Mouse (Mus musculus): ENCODE measurements around the gene Nhsl2. TPM values are rescaled to one million over a fixed set of nuclear protein-coding genes. Genes with fewer than 3 reads are reported as not detected.

The Nhsl2 gene
- polyA plus RNA-seq, 1 experiment, result 1.8 TPM

DNA sequence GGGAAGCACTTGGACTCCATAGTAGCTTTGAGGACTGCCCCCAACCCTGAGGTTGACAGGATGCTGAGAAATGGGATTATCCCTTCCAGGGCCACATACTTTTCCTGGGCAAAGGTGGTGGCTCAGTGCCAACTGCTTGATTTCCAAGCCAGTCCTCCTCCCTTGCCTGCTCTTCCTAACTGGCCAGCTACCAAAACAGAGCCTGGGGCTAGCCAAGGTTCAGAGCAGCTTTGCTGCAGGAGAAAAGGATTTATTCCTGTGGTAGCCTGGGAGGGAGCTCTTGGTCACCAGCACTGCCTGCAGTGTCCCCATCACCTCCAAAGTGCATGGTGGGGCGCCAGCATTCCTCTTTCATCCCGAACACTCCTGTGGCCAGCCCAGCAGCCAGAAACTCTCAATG lies 188.3 kb downstream of the Nhsl2 start:
- no peak overlapping the region for H3K27ac ChIP-seq (ENCODE audit: insufficient read depth, low read depth, low read length)
- TF ChIP-seq CTCF (IDR thresholded peaks at IDR 0.05; ENCODE audit: extremely low read depth, insufficient read length, insufficient replicate concordance, low read depth, low read length), result no peak
- TF ChIP-seq POLR2A (IDR thresholded peaks at IDR 0.05; ENCODE audit: low read depth, low read length), result no peak
- no peak overlapping the region for H3K4me3 ChIP-seq (ENCODE audit: low read depth, low read length)
- H3K27me3 ChIP-seq (ENCODE audit: control insufficient read depth, insufficient read depth, low read length), result no peaks in the 10 kb centered on the region
- WGBS, result 85% methylated on average over 2 of the region's 2 CpGs
- peaks cover 2% of the 10 kb centered on the region; the same call in 1 of the 2 replicates for H3K4me1 ChIP-seq (ENCODE audit: control insufficient read depth, insufficient read depth, insufficient read length, low read length)
- no peaks in the 10 kb centered on the region for H3K36me3 ChIP-seq (ENCODE audit: control insufficient read depth, insufficient read depth, low read length)

DNA sequence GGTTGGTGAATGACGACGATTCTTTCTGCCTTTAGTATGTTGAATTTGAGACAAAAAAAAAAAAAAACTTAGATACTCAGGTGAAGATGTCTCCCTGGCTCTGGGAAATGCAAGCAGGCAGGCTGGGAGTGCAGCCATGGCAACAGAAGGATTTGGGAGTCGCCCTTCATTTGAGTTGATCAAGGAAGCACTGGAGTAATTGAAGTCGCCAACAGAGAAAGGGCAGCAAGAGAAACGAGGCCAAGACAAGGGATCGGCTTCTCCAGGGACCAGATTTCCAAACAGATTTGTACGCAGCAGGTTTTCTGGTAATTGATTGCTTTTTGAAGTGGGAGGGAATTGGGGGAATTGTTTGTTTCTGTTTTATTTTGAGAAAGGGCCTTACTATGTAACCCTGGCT lies 192.4 kb downstream of the Nhsl2 start:
- H3K27me3 ChIP-seq (ENCODE audit: control insufficient read depth, insufficient read depth, low read length), result no peaks in the 10 kb centered on the region
- no peak overlapping the region for H3K27ac ChIP-seq (ENCODE audit: insufficient read depth, low read depth, low read length)
- peaks cover 2% of the 10 kb centered on the region; the same call in 1 of the 2 replicates for H3K4me1 ChIP-seq (ENCODE audit: control insufficient read depth, insufficient read depth, insufficient read length, low read length)
- WGBS, result 57% methylated on average over 7 of the region's 7 CpGs
- no peaks in the 10 kb centered on the region for H3K36me3 ChIP-seq (ENCODE audit: control insufficient read depth, insufficient read depth, low read length)
- TF ChIP-seq POLR2A (IDR thresholded peaks at IDR 0.05; ENCODE audit: low read depth, low read length) (no peak), CTCF (IDR thresholded peaks at IDR 0.05; ENCODE audit: extremely low read depth, insufficient read length, insufficient replicate concordance, low read depth, low read length) (no peak)
- no peak overlapping the region for H3K4me3 ChIP-seq (ENCODE audit: low read depth, low read length)

- no peaks in the 10 kb centered on the region for H3K36me3 ChIP-seq (ENCODE audit: control insufficient read depth, insufficient read depth, low read length)
- H3K27ac ChIP-seq (ENCODE audit: insufficient read depth, low read depth, low read length), result no peak overlapping the region
- no peaks in the 10 kb centered on the region for H3K4me1 ChIP-seq (ENCODE audit: control insufficient read depth, insufficient read depth, insufficient read length, low read length)
- H3K27me3 ChIP-seq (ENCODE audit: control insufficient read depth, insufficient read depth, low read length), result no peaks in the 10 kb centered on the region
- 75% methylated on average over 4 of the region's 4 CpGs for WGBS
- H3K4me3 ChIP-seq (ENCODE audit: low read depth, low read length), result no peak overlapping the region
- TF ChIP-seq POLR2A (IDR thresholded peaks at IDR 0.05; ENCODE audit: low read depth, low read length), result no peak
- no peak for TF ChIP-seq CTCF (IDR thresholded peaks at IDR 0.05; ENCODE audit: extremely low read depth, insufficient read length, insufficient replicate concordance, low read depth, low read length)
Measured at GRCm38 (mm10) chrX:102042386-102042785, 193.2 kb downstream of the Nhsl2 start.

DNA sequence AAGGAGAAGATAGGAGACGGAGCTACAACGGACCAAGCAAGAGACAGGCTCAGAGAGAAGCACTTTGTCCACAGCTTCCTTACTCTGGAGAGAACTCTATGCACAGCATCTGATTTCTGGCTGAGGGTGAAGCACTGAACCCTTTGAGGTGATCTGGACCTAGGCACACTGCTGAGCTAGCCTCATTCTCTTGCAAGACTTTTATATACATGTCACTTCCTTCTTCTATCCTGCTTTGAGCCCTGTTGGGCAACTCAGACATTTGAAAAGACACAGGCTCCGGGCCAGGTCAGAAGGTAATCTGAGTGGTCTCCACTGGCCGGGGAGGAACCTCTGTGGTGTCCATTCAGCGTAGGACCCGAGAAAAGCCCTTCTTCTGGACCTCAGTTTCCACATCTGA lies 201.4 kb downstream of the Nhsl2 start:
- TF ChIP-seq CTCF (IDR thresholded peaks at IDR 0.05; ENCODE audit: extremely low read depth, insufficient read length, insufficient replicate concordance, low read depth, low read length), result no peak
- TF ChIP-seq POLR2A (IDR thresholded peaks at IDR 0.05; ENCODE audit: low read depth, low read length), result no peak
- H3K4me1 ChIP-seq (ENCODE audit: control insufficient read depth, insufficient read depth, insufficient read length, low read length), result no peaks in the 10 kb centered on the region

GRCm38 (mm10) chrX:102051225-102051624 lies 202.0 kb downstream of the Nhsl2 start:
- TF ChIP-seq CTCF (IDR thresholded peaks at IDR 0.05; ENCODE audit: extremely low read depth, insufficient read length, insufficient replicate concordance, low read depth, low read length) (no peak), POLR2A (IDR thresholded peaks at IDR 0.05; ENCODE audit: low read depth, low read length) (no peak)
- no peaks in the 10 kb centered on the region for H3K4me1 ChIP-seq (ENCODE audit: control insufficient read depth, insufficient read depth, insufficient read length, low read length)
- 61% methylated on average over 4 of the region's 4 CpGs for WGBS
- no peak overlapping the region for H3K27ac ChIP-seq (ENCODE audit: insufficient read depth, low read depth, low read length)
- no peak overlapping the region for H3K4me3 ChIP-seq (ENCODE audit: low read depth, low read length)
- no peaks in the 10 kb centered on the region for H3K27me3 ChIP-seq (ENCODE audit: control insufficient read depth, insufficient read depth, low read length)
- no peaks in the 10 kb centered on the region for H3K36me3 ChIP-seq (ENCODE audit: control insufficient read depth, insufficient read depth, low read length)

More for the DNA sequence above, 201.4 kb downstream of the Nhsl2 start:
- Histone ChIP-seq H3K36me3 (ENCODE audit: control insufficient read depth, insufficient read depth, low read length) (no peaks in the 10 kb centered on the region), H3K27ac (ENCODE audit: insufficient read depth, low read depth, low read length) (no peak overlapping the region), H3K27me3 (ENCODE audit: control insufficient read depth, insufficient read depth, low read length) (no peaks in the 10 kb centered on the region), H3K4me3 (ENCODE audit: low read depth, low read length) (no peak overlapping the region)
- WGBS, result 60% methylated on average over 6 of the region's 6 CpGs

DNA sequence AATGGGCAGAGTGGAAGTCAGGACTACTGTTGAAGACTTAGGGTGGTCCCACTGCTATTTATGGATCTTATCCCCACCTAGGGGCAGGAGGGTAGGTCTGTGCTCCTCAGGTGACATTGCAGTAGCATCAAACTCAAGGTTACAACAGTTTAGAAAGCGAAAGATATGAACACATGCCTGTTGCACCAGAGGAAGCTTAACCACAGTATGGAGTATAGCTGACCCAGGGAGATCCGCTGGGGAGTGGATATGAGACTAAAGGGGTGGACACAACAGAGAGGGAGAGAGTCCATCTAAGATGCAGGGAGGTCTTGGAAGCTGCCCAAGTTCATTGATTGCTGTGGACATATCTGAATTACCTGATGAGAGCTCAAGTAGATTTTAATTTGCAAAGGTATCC lies 204.2 kb downstream of the Nhsl2 start:
- 82% methylated on average over 2 of the region's 2 CpGs for WGBS
- no peaks in the 10 kb centered on the region for H3K36me3 ChIP-seq (ENCODE audit: control insufficient read depth, insufficient read depth, low read length)
- H3K4me3 ChIP-seq (ENCODE audit: low read depth, low read length), result no peak overlapping the region
- no peak for TF ChIP-seq CTCF (IDR thresholded peaks at IDR 0.05; ENCODE audit: extremely low read depth, insufficient read length, insufficient replicate concordance, low read depth, low read length)
- TF ChIP-seq POLR2A (IDR thresholded peaks at IDR 0.05; ENCODE audit: low read depth, low read length), result no peak
- no peaks in the 10 kb centered on the region for H3K27me3 ChIP-seq (ENCODE audit: control insufficient read depth, insufficient read depth, low read length)
- H3K4me1 ChIP-seq (ENCODE audit: control insufficient read depth, insufficient read depth, insufficient read length, low read length), result no peaks in the 10 kb centered on the region
- H3K27ac ChIP-seq (ENCODE audit: insufficient read depth, low read depth, low read length), result no peak overlapping the region

GRCm38 (mm10) chrX:102054009-102054408 lies 204.8 kb downstream of the Nhsl2 start:
- no peaks in the 10 kb centered on the region for H3K27me3 ChIP-seq (ENCODE audit: control insufficient read depth, insufficient read depth, low read length)
- no peak overlapping the region for H3K4me3 ChIP-seq (ENCODE audit: low read depth, low read length)
- no peak overlapping the region for H3K27ac ChIP-seq (ENCODE audit: insufficient read depth, low read depth, low read length)
- no peak for TF ChIP-seq CTCF (IDR thresholded peaks at IDR 0.05; ENCODE audit: extremely low read depth, insufficient read length, insufficient replicate concordance, low read depth, low read length)
- no peak for TF ChIP-seq POLR2A (IDR thresholded peaks at IDR 0.05; ENCODE audit: low read depth, low read length)
- no peaks in the 10 kb centered on the region for H3K4me1 ChIP-seq (ENCODE audit: control insufficient read depth, insufficient read depth, insufficient read length, low read length)
- no peaks in the 10 kb centered on the region for H3K36me3 ChIP-seq (ENCODE audit: control insufficient read depth, insufficient read depth, low read length)
- WGBS, result 77% methylated on average over 4 of the region's 4 CpGs

GRCm38 (mm10) chrX:102059437-102059836 lies 210.3 kb downstream of the Nhsl2 start:
- no peaks in the 10 kb centered on the region for H3K27me3 ChIP-seq (ENCODE audit: control insufficient read depth, insufficient read depth, low read length)
- H3K4me1 ChIP-seq (ENCODE audit: control insufficient read depth, insufficient read depth, insufficient read length, low read length), result no peaks in the 10 kb centered on the region
- no peaks in the 10 kb centered on the region for H3K36me3 ChIP-seq (ENCODE audit: control insufficient read depth, insufficient read depth, low read length)
- WGBS, result 52% methylated on average over 9 of the region's 9 CpGs
- no peak overlapping the region for H3K4me3 ChIP-seq (ENCODE audit: low read depth, low read length)
- H3K27ac ChIP-seq (ENCODE audit: insufficient read depth, low read depth, low read length), result no peak overlapping the region
- TF ChIP-seq CTCF (IDR thresholded peaks at IDR 0.05; ENCODE audit: extremely low read depth, insufficient read length, insufficient replicate concordance, low read depth, low read length) (peak; percentile 11; the same call in 1 of the 2 replicates), POLR2A (IDR thresholded peaks at IDR 0.05; ENCODE audit: low read depth, low read length) (no peak)

Data from small intestine, adult 2 months (tissue).